Mouse (Mus musculus) c-Kit-positive CD71-positive TER-119-positive erythroid progenitor cells, embryonic 14.5 days (primary cell): ENCODE measurements around the gene Tuba1c.

ENCODE experiments used
- DNase-seq: peaks from one replicate; pipeline ENCODE4 v3.0.0-alpha.2; 2013; ENCODE audit warnings: low spot score

Gene Tuba1c

GRCm38 (mm10) chr15:98996840-98997239 lies 32.9 kb upstream of the Tuba1c start:
- no peak for DNase-seq

DNA sequence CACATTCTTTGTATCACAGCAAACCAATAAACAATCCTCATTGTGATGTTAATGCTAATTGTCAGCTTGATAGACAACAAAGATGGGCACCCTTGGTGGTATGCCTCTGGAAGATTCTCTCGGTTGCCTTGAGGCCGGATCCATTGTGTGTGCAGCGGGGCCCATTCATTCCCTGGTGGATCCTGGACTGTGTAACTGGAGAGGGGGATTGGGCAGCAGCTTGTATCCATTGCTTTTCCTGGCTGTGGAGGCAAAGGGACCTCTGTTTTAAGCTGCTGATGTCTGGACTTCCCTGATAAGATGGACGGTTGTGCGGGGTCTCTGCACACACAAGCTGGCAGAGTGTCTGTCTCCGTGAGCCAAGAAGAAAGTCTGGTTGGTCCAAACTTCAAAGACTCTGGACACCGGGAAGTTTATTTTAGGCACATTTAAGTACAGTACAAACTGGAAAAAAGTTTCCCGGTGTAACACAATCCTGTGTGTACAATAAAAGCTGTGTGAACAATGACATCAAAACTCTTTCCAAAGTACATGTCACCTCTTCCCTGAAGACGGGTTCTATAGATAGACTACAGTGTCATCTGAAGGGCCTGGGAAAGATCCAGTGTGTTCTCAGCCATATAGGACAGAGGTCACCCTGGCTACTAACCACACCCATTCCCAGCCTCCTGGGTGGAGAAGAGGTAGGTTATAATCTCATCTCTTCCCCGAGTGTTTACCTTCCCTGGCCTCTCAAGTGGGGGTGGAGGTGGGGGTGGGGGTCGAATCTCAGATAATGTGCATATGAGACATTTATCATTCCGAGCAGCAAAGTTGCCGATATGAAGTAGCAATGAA lies 31.5 kb upstream of the Tuba1c start:
- no peak for DNase-seq

GRCm38 (mm10) chr15:98998775-98999157 lies 30.9 kb upstream of the Tuba1c start:
- DNase-seq: no peak

DNA sequence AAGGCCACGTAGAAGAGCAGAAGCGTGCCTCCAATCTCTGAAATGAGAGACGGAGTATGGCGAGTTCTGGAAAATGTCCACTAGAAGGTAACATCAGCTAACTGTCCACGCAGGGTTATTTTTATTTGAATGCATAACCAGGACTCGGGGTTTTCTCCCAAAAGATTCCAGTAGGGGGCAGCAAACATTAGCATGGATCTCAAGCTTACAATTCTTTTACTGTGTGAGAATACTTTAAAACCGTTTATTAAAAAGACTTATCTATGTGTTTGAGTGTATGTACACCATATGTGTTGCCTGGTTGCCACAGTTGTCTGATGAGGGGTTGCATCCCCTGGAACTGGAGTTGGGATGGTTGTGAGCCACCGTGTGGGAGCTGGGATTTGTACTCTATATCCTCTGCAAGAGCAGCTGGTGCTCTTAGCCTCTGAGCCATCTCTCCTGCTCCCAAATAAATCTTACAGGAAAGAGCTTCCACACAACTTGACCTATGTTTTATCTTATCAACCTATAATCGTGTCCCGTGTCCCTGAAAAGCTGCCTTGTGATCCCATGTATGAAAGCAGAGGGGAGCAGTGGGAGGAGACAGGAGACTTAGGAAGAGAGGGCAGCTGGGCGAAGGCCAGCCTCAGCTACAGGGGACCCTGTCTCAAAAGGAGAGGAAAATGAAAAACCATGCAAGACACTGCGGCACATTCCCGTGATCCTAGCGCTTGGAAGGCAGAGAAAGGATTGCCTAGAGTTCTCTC lies 29.0 kb upstream of the Tuba1c start:
- DNase-seq: peak; percentile 68

DNA sequence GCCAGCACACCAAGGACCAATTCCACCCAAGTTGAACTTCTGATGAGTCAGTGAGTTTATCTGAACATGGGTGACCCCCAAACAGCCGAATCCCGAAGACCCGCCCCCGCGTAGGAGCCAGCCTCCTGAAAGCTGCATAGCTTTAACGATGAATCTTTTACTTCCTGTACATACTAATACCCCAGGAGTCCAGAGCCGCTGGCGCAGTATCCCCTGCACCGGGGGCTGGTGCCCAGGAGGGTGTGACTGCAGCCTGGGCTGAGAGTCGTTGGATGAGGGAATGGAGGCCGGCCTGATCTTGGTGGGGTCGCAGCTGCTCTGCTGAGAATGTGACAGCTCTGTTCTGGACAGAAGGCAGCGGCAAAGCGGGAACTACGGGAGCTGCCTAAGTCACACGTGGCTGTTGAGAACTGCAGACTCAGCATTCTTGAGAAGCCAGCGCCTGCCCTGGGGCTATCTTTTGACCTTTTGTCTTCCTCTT lies 28.2 kb upstream of the Tuba1c start:
- DNase-seq: no peak

DNA sequence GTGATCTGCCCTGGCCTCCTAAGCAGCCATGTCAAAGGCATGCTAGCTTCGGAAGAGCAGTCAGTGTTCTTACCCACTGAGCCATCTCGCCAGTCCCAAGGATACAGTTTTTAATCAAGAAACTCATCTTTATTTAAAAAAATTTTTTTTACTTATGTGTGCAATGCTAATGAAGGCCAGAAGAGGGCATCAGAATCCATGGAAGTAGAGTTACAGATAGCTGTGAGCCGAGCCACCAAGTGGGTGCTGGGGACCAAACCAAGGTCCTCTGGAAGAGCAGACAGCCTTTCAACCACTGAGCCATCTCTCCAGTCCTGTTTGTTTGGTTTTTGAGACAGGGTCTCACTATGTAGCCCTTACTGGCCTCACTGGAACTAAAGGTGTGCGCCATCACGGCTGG lies 26.1 kb upstream of the Tuba1c start:
- no peak for DNase-seq

DNA sequence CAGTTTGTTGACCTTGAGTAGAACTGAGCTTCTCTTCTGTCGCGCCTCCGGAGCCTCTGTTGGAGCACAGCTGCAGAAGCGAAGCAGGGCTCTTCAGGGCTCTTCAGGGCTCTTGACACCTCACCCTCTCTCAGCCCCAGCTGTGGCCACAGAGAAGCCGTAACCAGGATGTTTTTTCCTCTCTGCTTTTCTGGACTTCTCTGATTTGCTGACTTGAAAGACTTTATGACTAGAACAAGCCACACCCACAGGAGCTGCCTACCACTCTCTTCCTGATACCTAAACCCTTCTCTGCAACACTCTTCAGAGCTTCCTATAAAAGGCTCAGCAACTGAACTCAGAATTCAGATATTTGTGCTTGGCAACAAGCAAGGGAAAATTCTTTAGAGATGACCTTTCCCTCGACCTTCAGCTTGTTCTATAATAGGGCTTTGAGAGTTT lies 20.9 kb upstream of the Tuba1c start:
- DNase-seq: no peak

- no peak for DNase-seq
These were observed 18.8 kb upstream of the Tuba1c start for GRCm38 (mm10) chr15:99010896-99011295.

DNA sequence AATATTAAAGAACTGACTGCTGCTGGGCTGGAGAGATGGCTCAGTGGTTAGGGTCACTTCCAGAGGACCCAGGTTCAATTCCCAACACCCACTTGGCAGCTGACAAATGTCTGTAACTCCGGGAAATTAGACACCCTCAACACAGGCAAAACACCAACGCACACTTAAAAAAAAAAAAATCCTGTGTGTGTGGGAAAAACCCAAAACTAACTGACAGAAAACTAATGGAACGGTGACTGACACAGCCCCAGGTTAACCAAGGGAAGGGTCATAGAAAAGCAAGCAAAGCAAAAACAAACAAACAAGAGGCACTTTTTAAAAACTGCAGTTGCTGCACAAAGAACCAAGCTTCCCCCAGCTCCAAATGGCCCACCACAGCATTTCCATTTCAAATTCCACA lies 17.7 kb upstream of the Tuba1c start:
- no peak for DNase-seq

GRCm38 (mm10) chr15:99014496-99015030 lies 15.1 kb upstream of the Tuba1c start:
- DNase-seq: no peak

GRCm38 (mm10) chr15:99017355-99017761 lies 12.3 kb upstream of the Tuba1c start:
- no peak for DNase-seq

DNA sequence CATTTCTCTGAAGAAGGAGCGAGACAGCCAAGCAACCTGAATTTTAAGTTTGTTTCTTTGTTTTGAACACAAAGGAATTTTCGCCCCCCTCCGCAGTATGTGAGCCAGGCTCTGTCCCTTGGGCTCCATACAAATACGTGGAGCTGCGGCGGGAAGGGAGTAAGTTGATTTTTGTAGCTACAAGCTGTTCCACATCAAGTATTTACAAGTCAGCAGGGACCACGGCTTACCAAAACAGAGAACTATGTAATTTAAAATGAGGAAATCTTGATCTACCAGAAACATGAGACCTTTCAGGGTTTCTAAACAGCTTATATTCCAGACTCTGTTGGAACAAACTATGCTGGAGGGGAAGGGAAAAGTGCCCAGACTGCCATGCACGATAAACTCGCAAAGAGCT lies 11.7 kb upstream of the Tuba1c start:
- no peak for DNase-seq

DNA sequence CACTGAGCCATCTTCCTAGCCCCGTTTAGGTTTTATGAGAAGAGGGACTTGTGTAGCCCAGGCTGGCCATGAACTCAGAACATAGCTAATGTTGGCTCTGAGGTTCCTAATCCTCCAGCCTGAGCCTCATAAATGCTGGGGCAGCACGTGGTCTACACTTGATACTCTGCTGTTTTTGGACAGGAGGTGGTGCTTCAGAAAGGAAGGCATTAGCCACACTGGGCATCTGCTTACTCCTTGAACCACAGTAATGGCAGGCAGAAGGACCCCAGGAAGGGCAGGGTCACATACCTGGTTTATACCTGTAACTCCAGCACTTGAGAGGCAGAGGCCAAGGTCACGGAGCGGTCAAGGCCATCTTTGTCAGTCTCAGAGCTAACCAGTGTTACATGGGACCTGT lies 11.1 kb upstream of the Tuba1c start:
- DNase-seq: no peak

DNA sequence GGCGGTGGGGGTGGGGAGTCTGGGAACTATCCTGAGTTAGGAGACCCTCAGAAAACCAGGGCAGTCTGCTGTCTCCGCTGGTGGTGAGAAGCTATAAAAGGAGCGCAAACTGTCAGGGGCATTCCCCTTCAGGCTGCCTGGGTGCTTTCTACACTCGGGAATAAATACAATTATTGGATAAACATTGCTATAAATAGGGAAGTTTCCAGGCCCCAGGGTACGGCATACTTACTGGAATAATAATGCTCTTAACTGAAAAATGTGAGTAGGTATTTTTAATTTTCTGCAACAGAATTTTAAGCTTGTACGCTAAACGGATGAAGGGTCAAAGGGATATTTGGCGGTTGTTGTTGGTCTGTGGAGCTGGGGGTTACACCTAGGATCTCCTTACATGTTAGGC lies 10.3 kb upstream of the Tuba1c start:
- DNase-seq: no peak

GRCm38 (mm10) chr15:99020171-99020570 lies 9.5 kb upstream of the Tuba1c start:
- DNase-seq: no peak

GRCm38 (mm10) chr15:99021255-99021654 lies 8.4 kb upstream of the Tuba1c start:
- no peak for DNase-seq

DNA sequence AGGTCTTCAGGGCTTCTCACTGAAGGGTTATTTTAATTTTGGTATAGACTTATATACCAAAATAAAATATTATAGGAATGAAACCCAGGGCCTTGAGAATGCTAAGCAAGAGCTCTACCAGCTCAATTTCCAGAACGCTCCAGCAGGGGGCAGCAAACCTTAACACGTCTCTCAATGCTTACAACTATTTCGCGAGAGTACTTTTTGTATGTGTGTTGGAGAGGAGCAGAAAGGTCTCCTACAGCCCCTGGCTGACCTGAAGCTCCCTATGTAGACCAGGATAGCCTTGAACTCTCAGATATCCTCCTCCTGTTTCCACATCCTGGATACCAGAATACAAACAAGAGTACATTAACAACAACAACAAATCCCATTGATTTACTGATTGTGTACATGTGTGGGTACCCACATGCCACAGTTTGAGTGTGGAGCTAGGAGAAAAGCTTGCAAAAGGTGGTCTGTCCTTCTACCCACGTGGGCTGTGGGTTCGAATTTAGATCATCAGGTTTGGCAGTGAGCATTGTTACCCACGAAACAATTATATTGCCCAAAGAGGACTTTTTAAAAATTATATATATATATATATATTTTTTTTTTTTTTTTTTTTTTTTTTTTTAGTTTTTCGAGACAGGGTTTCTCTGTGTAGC lies 4.9 kb upstream of the Tuba1c start:
- DNase-seq: peak; percentile 86

GRCm38 (mm10) chr15:99025414-99025813 lies 4.3 kb upstream of the Tuba1c start:
- DNase-seq: no peak

DNA sequence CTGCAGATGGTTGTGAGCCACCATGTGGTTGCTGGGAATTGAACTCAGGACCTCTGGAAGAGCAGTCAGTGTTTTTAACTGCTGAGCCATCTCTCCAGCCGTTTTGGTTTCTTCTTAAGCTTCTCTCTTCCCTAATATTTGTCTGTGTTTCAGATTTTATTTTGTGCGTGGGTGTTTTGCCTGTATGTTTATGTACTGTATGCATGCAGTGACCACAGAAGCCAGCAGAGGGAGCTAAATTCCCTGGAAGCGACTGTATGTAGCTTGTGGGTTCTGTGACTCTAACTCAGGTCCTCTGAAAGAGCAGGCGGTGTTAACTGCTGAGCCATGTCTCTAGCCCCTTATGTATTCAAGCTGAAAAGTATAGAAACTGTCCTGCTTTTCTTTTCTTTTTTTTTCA lies 3.4 kb upstream of the Tuba1c start:
- DNase-seq: peak; percentile 84

DNA sequence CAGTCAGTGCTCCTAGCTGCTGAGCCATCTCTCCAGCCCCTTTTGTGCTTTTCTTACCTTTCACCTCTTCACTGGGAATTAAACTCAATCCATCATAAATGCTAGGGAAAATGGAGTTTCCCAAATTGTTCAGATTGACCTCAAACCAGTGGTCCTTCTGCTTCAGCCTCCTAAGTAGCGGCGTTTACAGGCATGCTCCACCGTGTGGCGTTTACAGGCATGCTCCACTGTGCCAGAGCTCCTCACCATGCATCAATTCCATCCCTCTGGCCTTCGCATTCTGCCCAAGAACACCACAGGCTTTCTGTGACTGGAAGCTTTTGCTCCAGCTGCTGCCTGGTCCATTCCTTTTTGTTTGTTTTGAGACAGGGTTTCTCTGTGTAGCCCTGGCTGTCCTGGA lies 2.6 kb upstream of the Tuba1c start:
- no peak for DNase-seq

- DNase-seq: peak; percentile 51
These were observed 725 bp upstream of the Tuba1c start for GRCm38 (mm10) chr15:99028874-99029458.
